Mouse (Mus musculus) forebrain, embryonic 16.5 days (tissue): Measurements from ENCODE around the gene Robo3. TPM values are rescaled to one million over a fixed set of nuclear protein-coding genes. Genes with fewer than 3 reads are reported as not detected.

Source experiments
- ATAC-seq: fragments of 200-750 bp; cut with Nextera tagmentation; 2 replicates; pipeline ENCODE4 v1.8.0; 2017; ENCODE audit warnings: mild to moderate bottlenecking, moderate library complexity
- H3K27ac ChIP-seq: fragments of 300-500 bp; sonication (generic); 2 replicates; pipeline ENCODE4 v1.5.1; 2014; ENCODE audit warnings: low read length, control low read depth
- H3K27me3 ChIP-seq: fragments of 300-500 bp; sonication (generic); replicated peaks from 2 replicates; pipeline ENCODE4 v1.6.1; 2014; ENCODE audit warnings: low read length; ENCODE audit not compliant: control insufficient read depth, insufficient read depth
- H3K36me3 ChIP-seq: fragments of 300-500 bp; sonication (generic); 2 replicates; pipeline ENCODE4 v1.6.1; 2014; ENCODE audit not compliant: control insufficient read depth, insufficient read depth
- H3K4me1 ChIP-seq: fragments of 300-500 bp; sonication (generic); replicated peaks from 2 replicates; pipeline ENCODE4 v1.6.1; 2014; ENCODE audit warnings: low read length; ENCODE audit not compliant: control insufficient read depth, insufficient read depth
- H3K4me2 ChIP-seq: fragments of 300-500 bp; sonication (generic); 2 replicates; pipeline ENCODE4 v1.6.1; 2014; ENCODE audit warnings: mild to moderate bottlenecking, low read length, control low read depth
- H3K4me3 ChIP-seq: fragments of 300-500 bp; sonication (generic); replicated peaks from 2 replicates; pipeline ENCODE4 v1.5.1; 2014; ENCODE audit warnings: mild to moderate bottlenecking, low read length, control low read depth
- H3K9ac ChIP-seq: fragments of 300-500 bp; sonication (generic); replicated peaks from 2 replicates; pipeline ENCODE4 v1.6.1; 2014; ENCODE audit warnings: low read depth, low read length, control low read depth
- H3K9me3 ChIP-seq: fragments of 300-500 bp; sonication (generic); 2 replicates; pipeline ENCODE4 v1.6.1; 2016; ENCODE audit warnings: low read length; ENCODE audit not compliant: control insufficient read depth
- WGBS: fragments of 180-500 bp; shearing (Covaris S2); extraction: QIAGEN DNeasy Blood & Tissue Kit; methylation state at CpG from one replicate; pipeline ENCODE4 v1.1.7; 2014; 5-methylcytosine and 5-hydroxymethylcytosine counted together
- polyA plus RNA-seq: library from polyadenylated mRNA; unstranded; fragments of >200 nt; fragmentation: Nextera tagmentation; extraction: Ambion mirVana; gene quantifications from 2 replicates; pipeline ENCODE4 v1.2.1, GENCODE M21; 2015

Gene Robo3
- polyA plus RNA-seq, 1 experiment from 2014 or later: 3.3 TPM

DNA sequence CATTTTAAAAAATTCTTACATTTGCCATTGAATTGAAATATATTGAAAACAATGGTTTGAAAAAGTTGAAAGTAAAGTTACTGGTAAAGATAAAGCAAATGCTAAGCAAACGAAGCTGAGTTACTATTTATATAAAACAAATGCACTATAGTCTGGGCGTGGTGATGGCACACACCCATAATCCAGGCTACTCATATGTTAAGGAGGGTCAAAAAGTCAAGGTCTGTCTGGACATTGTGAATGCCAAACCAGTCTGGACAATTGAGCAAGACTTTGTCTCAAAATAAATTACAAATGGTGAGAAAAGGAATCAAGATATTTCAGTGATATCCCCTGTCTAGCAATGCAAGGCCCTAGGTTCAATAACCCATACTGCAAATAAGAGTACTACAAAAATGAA is 42.2 kb downstream of the Robo3 start:
- Histone ChIP-seq H3K4me2 (no peak overlapping the region), H3K9me3 (no peaks in the 10 kb centered on the region), H3K27ac (no peak overlapping the region), H3K4me3 (no peak overlapping the region), H3K36me3 (no peaks in the 10 kb centered on the region), H3K9ac (no peak overlapping the region), H3K27me3 (no peaks in the 10 kb centered on the region), H3K4me1 (no peaks in the 10 kb centered on the region)
- 84% methylated on average over 2 of the region's 2 CpGs for WGBS
- ATAC-seq: no peak

DNA sequence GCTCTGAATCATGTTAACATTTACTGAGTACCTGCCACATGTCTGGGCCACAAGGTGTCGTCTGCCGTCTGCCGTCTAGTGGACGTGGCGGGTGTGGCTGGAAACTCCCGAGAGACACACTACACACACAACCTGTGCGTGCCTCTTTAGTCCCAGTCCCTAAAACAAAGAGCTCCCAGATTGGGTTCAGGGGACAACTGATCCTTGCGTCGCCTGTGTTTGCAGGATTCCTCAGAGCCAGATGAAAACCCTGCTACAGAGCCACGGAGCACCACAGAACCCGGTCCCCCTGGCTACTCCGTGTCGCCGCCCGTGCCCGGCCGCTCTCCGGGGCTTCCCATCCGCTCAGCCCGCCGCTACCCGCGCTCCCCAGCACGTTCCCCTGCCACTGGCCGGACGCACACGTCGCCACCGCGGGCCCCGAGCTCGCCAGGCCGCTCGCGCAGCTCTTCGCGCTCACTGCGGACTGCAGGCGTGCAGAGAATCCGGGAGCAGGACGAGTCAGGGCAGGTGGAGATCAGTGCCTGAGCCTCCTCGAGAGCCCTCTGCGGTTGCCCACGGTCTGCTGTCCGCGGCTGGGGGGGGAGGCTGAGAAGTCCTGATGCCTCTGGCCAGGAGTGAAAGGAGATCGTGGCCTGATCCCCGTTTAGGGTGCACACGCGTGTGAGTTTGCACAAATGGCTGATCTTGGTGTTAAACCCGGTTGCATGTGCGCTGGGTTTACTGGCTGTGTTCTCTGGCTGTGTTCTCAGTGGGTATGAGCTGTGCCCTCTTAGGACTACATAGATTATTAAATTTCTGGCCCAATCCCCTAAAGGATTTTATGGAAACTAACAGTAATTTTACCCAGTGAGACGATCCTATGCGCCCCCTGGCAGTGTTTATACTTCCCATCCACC is 48.5 kb downstream of the Robo3 start:
- WGBS: 7% methylated on average over 54 of the region's 54 CpGs
- Histone ChIP-seq H3K27ac (no peak overlapping the region), H3K4me2 (peak overlapping the region; percentile 89), H3K9me3 (no peaks in the 10 kb centered on the region), H3K36me3 (no peaks in the 10 kb centered on the region), H3K9ac (peak overlapping the region; percentile 84), H3K4me3 (peak overlapping the region; percentile 59), H3K4me1 (peaks cover 5% of the 10 kb centered on the region), H3K27me3 (no peaks in the 10 kb centered on the region)
- ATAC-seq: peak; percentile 87

DNA sequence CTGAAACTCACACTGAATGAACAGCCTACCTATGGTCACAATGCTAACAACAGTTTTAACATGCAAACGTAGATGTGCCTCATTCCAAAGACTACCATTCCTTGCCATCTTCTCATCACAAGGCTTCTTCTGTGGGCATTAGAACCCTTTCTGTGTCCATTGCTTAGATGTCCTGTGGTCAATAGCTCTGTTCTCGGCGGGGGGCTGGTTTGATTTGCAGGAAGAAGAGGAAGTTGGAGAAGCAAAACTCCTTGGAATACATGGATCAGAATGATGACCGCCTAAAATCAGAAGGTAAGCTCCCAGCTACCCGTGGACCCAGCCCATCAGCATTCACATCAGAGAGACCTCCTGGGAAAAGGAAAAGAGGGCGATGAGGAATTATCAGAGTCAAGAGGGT is 49.9 kb downstream of the Robo3 start:
- peaks cover 5% of the 10 kb centered on the region for H3K4me1 ChIP-seq
- H3K27me3 ChIP-seq: no peaks in the 10 kb centered on the region
- H3K4me2 ChIP-seq: no peak overlapping the region
- ATAC-seq: no peak
- no peaks in the 10 kb centered on the region for H3K36me3 ChIP-seq
- H3K9me3 ChIP-seq: no peaks in the 10 kb centered on the region
- WGBS: 90% methylated on average over 6 of the region's 6 CpGs
- no peak overlapping the region for H3K27ac ChIP-seq
- no peak overlapping the region for H3K9ac ChIP-seq
- H3K4me3 ChIP-seq: no peak overlapping the region

DNA sequence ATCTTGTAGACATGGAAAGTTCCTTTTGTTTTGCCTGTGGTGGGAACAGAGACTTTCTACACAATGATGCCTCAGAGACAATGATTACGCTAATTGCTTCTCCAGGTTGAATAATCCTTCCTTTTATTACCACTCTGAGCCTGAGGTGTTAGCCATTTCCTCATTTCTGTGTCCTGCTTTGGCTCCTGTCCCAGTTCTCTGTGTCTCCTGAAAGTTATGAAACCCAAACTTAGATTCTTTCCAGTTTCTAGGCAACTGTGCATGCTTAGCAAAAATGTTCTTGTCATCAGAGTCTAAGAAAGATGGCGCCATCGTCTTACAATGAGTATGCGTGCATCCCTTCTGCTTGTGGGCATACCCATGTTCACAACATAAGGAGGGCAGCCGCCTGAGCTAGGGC is 57.3 kb downstream of the Robo3 start:
- H3K36me3 ChIP-seq: no peaks in the 10 kb centered on the region
- 81% methylated on average over 5 of the region's 5 CpGs for WGBS
- no peak overlapping the region for H3K9ac ChIP-seq
- no peak overlapping the region for H3K4me3 ChIP-seq
- no peak overlapping the region for H3K27ac ChIP-seq
- no peaks in the 10 kb centered on the region for H3K4me1 ChIP-seq
- H3K27me3 ChIP-seq: no peaks in the 10 kb centered on the region
- H3K9me3 ChIP-seq: no peaks in the 10 kb centered on the region
- H3K4me2 ChIP-seq: no peak overlapping the region
- ATAC-seq: no peak

DNA sequence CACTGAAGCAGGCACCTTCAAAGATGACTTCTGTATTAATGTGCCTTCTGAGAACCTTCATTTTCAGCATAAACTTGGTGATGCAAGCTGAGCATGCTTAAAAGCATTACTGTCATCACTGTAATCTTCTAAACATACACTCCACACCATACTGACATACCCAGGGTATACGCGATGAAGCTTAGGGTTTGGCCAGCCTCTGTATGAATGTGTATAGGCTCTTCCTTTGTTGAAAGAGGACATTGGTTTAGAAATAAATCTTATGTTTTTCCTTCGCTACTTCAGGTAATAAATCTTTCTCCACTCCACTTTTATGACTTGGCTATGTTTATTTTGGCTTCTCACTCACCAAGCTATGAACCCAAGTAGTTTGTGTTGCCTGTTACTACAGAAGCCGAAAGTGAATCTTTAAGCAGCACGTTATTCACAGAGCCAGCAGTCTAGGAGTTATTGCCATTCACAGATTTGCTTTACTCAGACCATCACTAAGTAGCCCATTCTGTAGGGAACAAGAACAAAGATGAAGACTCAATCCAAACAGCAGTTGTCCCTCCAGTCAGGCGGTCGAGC is 61.7 kb downstream of the Robo3 start:
- whole genome bisulfite sequencing: 90% methylated on average over 7 of the region's 7 CpGs
- H3K4me3 ChIP-seq: no peak overlapping the region
- H3K27me3 ChIP-seq: no peaks in the 10 kb centered on the region
- ATAC-seq: no peak
- no peaks in the 10 kb centered on the region for H3K9me3 ChIP-seq
- no peak overlapping the region for H3K27ac ChIP-seq
- H3K9ac ChIP-seq: no peak overlapping the region
- H3K4me1 ChIP-seq: no peaks in the 10 kb centered on the region
- no peaks in the 10 kb centered on the region for H3K36me3 ChIP-seq
- no peak overlapping the region for H3K4me2 ChIP-seq

DNA sequence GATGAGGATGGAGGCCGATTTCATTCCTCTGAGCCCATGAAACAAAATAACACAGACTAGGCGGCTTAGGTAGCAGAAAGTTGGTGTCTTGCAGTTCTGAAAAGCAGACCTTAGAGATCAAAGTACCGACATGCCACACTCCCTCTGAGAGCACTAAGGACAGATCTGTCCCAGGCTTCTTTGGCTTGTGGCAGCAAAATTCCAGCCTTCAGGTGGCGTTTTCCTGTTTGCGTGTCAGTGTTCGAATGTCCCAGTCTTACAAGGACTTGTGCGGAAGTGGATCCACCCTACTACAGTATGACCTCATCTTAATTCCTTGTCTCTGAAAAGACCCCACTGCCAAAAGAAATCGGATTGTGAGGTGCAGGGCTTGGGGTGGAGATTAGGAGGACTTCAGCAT is 64.2 kb downstream of the Robo3 start:
- no peak overlapping the region for H3K9ac ChIP-seq
- 84% methylated on average over 8 of the region's 8 CpGs for WGBS
- no peaks in the 10 kb centered on the region for H3K9me3 ChIP-seq
- ATAC-seq: no peak
- H3K27ac ChIP-seq: no peak overlapping the region
- no peaks in the 10 kb centered on the region for H3K4me1 ChIP-seq
- H3K4me3 ChIP-seq: no peak overlapping the region
- H3K36me3 ChIP-seq: no peaks in the 10 kb centered on the region
- no peaks in the 10 kb centered on the region for H3K27me3 ChIP-seq
- no peak overlapping the region for H3K4me2 ChIP-seq

DNA sequence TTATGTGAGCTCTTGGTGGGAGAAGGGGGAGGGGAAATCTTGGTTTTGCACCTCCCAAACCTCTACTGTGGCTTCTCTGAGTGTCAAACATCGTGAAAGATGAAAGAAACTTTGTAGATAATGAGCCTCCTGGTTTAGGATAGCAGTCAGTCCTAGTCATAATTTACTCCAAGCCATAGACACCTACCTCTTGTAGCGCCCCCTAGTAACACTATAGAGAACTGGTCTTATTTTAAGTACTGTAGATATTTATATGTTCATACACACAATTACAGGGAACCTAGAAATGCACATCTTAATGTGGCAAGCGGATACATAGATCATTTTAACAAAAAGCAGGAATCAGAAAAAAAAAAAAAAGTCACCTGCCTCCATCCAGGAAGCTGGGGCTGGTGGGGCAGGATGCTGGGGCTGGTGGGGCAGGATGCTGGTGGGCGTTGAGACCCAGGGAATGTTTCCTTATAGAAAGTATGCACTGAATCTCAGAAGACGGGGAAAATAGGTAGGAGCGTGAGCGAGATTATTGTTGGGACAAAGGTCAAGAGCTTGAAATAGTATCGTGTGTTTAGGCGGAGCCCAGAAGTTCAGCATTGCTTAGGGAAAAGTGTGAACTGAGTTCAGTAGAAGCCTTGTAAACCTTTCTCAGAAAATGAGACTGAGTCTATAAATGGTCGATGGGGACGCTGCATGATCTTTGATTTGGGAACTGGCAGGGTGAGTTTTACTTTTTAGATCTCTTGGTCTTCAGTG is 64.8 kb downstream of the Robo3 start:
- H3K27me3 ChIP-seq: no peaks in the 10 kb centered on the region
- no peaks in the 10 kb centered on the region for H3K9me3 ChIP-seq
- no peak overlapping the region for H3K4me3 ChIP-seq
- no peaks in the 10 kb centered on the region for H3K4me1 ChIP-seq
- H3K9ac ChIP-seq: no peak overlapping the region
- H3K36me3 ChIP-seq: no peaks in the 10 kb centered on the region
- WGBS: 90% methylated on average over 11 of the region's 11 CpGs
- H3K27ac ChIP-seq: no peak overlapping the region
- H3K4me2 ChIP-seq: peak overlapping the region; percentile 22; the same call in 1 of the 2 replicates
- no peak for ATAC-seq

DNA sequence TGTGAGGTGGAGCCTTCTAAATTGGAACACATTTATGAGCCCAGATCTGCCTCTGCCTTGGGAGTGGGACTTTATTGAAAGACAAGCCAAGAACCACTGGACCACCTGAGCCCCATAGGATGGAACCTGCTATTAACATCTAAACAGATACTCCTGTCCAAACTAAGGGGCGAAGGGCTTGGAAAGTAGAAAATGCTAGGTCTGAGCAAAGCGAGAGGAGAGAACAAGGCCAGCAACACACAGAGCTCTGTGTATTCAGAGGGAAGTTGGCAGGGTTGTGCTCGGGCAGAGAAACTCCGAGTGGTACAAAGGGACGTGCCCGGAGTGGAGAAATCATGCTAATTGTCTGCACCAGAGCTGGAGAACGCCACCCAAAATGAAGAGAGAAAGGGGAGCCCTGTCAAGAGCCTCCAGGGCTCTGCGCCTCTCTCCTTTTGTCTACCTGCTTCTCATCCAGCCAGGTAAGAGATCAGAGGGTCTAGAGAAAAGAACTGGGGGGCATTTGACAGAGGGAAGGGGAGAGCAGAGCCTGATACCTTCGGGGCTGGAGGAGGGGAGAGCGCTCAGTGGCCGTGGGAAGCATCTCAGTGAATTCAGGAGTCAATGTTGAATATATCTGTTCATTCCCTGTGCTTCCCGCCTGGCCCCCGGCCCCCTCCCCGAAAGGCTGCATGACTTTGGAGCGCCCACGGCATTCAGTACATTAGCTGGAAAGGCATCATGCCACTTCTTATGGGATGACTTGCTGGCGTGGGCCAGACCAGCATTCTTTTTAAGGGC is 65.6 kb downstream of the Robo3 start, which contains the start of gene Hepacam:
TSS of gene Hepacam (plus strand) at position 51 of the 780 bp plus-strand sequence.
- Histone ChIP-seq H3K36me3 (no peaks in the 10 kb centered on the region), H3K9ac (0 out of 2 replicates have a peak within 1 kb of the TSS, but pooled peaks have one; percentile 5), H3K9me3 (no peaks in the 10 kb centered on the region), H3K27ac (no peak within 1 kb of the TSS), H3K27me3 (no peaks in the 10 kb centered on the region), H3K4me1 (no peaks in the 10 kb centered on the region), H3K4me2 (peak within 1 kb of the TSS; percentile 22), H3K4me3 (0 out of 2 replicates have a peak within 1 kb of the TSS, but pooled peaks have one; percentile 3)
- ATAC-seq: peak; percentile 80; the same call in 1 of the 2 replicates
- WGBS: 71% methylated on average over 17 of the region's 17 CpGs
